Mouse (Mus musculus): ENCODE results near the gene Mmp23. TPM values are rescaled to one million over a fixed set of nuclear protein-coding genes. Genes with fewer than 3 reads are reported as not detected.

Gene Mmp23
- total RNA-seq, 2 experiments from 2014 or later: 7.0 to 7.2 TPM

- DNase-seq: peak; percentile 92 to 96
These were observed 51.8 kb downstream of the Mmp23 start, which contains the start of gene Slc35e2 for GRCm38 (mm10) chr4:155601091-155601996. Slc35e2 (plus strand) TSS chr4:155601416.

Other genes with a start within 250 kb of the Mmp23 start
- under 1 TPM in 1 of 2 experiments, not detected in 1; 0.31 TPM for gene Cfap74, start 244.2 kb downstream of the Mmp23 start, total RNA-seq (2021)
- 1 to 10 TPM; 4.8 to 6.4 TPM for gene Tmem52, start 184.3 kb downstream of the Mmp23 start, total RNA-seq (2021)
- gene Gnb1, start 162.0 kb downstream of the Mmp23 start, total RNA-seq (2021): 100 to 1,000 TPM; 144 to 197 TPM
- gene Nadk, start 91.0 kb downstream of the Mmp23 start, total RNA-seq (2021): 10 to 100 TPM; 30.6 to 32.5 TPM
- 1 to 10 TPM; 9.0 TPM for gene Slc35e2, start 52.0 kb downstream of the Mmp23 start, total RNA-seq (2021)
- 10 to 100 TPM; 26.4 to 26.7 TPM for gene Cdk11b, start 28.5 kb downstream of the Mmp23 start, total RNA-seq (2021)
- gene Gm10563, start 8.0 kb downstream of the Mmp23 start, total RNA-seq (2021): not detected
- 10 to 100 TPM; 24.1 to 24.7 TPM for gene Mib2, start 15.8 kb upstream of the Mmp23 start, total RNA-seq (2021)
- 1 to 10 TPM; 1.1 to 1.8 TPM for gene Fndc10, start 41.0 kb upstream of the Mmp23 start, total RNA-seq (2021)
- gene Ssu72, start 51.4 kb upstream of the Mmp23 start, total RNA-seq (2021): 10 to 100 TPM; 42.9 to 50.7 TPM
- gene Tmem240, start 81.4 kb upstream of the Mmp23 start, total RNA-seq (2021): under 1 TPM; 0.25 to 0.39 TPM
- gene Atad3a, start 107.7 kb upstream of the Mmp23 start, total RNA-seq (2021): 10 to 100 TPM; 44.6 to 44.8 TPM
- 10 to 100 TPM in 1 of 2 experiments, 1 to 10 TPM in 1; 7.1 to 14.6 TPM for gene Vwa1, start 121.3 kb upstream of the Mmp23 start, total RNA-seq (2021)
- under 1 TPM; 0.42 to 0.85 TPM for gene Tmem88b, start 132.5 kb upstream of the Mmp23 start, total RNA-seq (2021)
- not detected for gene Ankrd65, start 137.1 kb upstream of the Mmp23 start, total RNA-seq (2021)
- gene Mrpl20, start 149.5 kb upstream of the Mmp23 start, total RNA-seq (2021): 10 to 100 TPM; 76.7 to 79.8 TPM
- 10 to 100 TPM; 17.9 to 25.7 TPM for gene Ccnl2, start 159.1 kb upstream of the Mmp23 start, total RNA-seq (2021)
- 100 to 1,000 TPM; 106 to 108 TPM for gene Aurkaip1, start 177.9 kb upstream of the Mmp23 start, total RNA-seq (2021)
- gene Mxra8, start 186.3 kb upstream of the Mmp23 start, total RNA-seq (2021): 10 to 100 TPM; 22.0 to 26.6 TPM
- gene Dvl1, start 194.0 kb upstream of the Mmp23 start, total RNA-seq (2021): 10 to 100 TPM; 45.0 to 51.5 TPM
- gene Tas1r3, start 210.0 kb upstream of the Mmp23 start, total RNA-seq (2021): under 1 TPM; 0.22 to 0.23 TPM
- 1 to 10 TPM; 6.2 to 8.0 TPM for gene Cptp, start 216.1 kb upstream of the Mmp23 start, total RNA-seq (2021)
- gene Ints11, start 216.2 kb upstream of the Mmp23 start, total RNA-seq (2021): 10 to 100 TPM; 14.7 to 14.9 TPM
- gene Pusl1, start 238.4 kb upstream of the Mmp23 start, total RNA-seq (2021): 10 to 100 TPM; 10.4 to 12.8 TPM
- gene Acap3, start 238.4 kb upstream of the Mmp23 start, total RNA-seq (2021): 1 to 10 TPM; 8.6 to 8.8 TPM

All from heart, adult 18-20 months (tissue).